Mouse (Mus musculus): ENCODE measurements around the gene Foxp1. TPM values are rescaled to one million over a fixed set of nuclear protein-coding genes. Genes with fewer than 3 reads are reported as not detected.

Gene Foxp1
- polyA plus RNA-seq, 1 experiment from 2014 or later = 91.9 TPM

GRCm38 (mm10) chr6:98901259-98901658 lies 621.3 kb downstream of the Foxp1 start:
- no peaks in the 10 kb centered on the region for H3K9me3 ChIP-seq (ENCODE audit: control insufficient read depth, low read length)
- DNase-seq (ENCODE audit: low spot score) (no peak), ATAC-seq (ENCODE audit: low FRiP score) (no peak)
- WGBS = 89% methylated on average over 6 of the region's 6 CpGs
- no peaks in the 10 kb centered on the region for H3K27me3 ChIP-seq (ENCODE audit: control insufficient read depth, insufficient read depth, low read length)
- H3K4me2 ChIP-seq (replicated peaks; ENCODE audit: low read depth, low read length) = no peak overlapping the region
- no peak overlapping the region for H3K27ac ChIP-seq (ENCODE audit: low read depth, low read length)
- no peak overlapping the region for H3K4me3 ChIP-seq (ENCODE audit: low read depth, low read length)
- H3K4me1 ChIP-seq (replicated peaks; ENCODE audit: control insufficient read depth, insufficient read depth, low read length) = no peaks in the 10 kb centered on the region
- H3K36me3 ChIP-seq (ENCODE audit: control insufficient read depth, insufficient read depth, low read length) = no peaks in the 10 kb centered on the region
- no peak overlapping the region for H3K9ac ChIP-seq (ENCODE audit: low read depth, low read length)

- H3K27me3 ChIP-seq (ENCODE audit: control insufficient read depth, insufficient read depth, low read length) = no peaks in the 10 kb centered on the region
- ATAC-seq (ENCODE audit: low FRiP score) (no peak), DNase-seq (ENCODE audit: low spot score) (no peak)
- H3K4me1 ChIP-seq (replicated peaks; ENCODE audit: control insufficient read depth, insufficient read depth, low read length) = no peaks in the 10 kb centered on the region
- WGBS = 78% methylated on average over 1 of the region's 1 CpGs
- no peaks in the 10 kb centered on the region for H3K9me3 ChIP-seq (ENCODE audit: control insufficient read depth, low read length)
- H3K4me3 ChIP-seq (ENCODE audit: low read depth, low read length) = no peak overlapping the region
- no peak overlapping the region for H3K9ac ChIP-seq (ENCODE audit: low read depth, low read length)
- no peaks in the 10 kb centered on the region for H3K36me3 ChIP-seq (ENCODE audit: control insufficient read depth, insufficient read depth, low read length)
- no peak overlapping the region for H3K4me2 ChIP-seq (replicated peaks; ENCODE audit: low read depth, low read length)
- H3K27ac ChIP-seq (ENCODE audit: low read depth, low read length) = no peak overlapping the region
Measured at GRCm38 (mm10) chr6:98878208-98878607, 644.3 kb downstream of the Foxp1 start.

GRCm38 (mm10) chr6:98876401-98876800 lies 646.1 kb downstream of the Foxp1 start:
- no peaks in the 10 kb centered on the region for H3K4me1 ChIP-seq (replicated peaks; ENCODE audit: control insufficient read depth, insufficient read depth, low read length)
- H3K4me2 ChIP-seq (replicated peaks; ENCODE audit: low read depth, low read length) = no peak overlapping the region
- H3K27me3 ChIP-seq (ENCODE audit: control insufficient read depth, insufficient read depth, low read length) = no peaks in the 10 kb centered on the region
- H3K4me3 ChIP-seq (ENCODE audit: low read depth, low read length) = no peak overlapping the region
- 61% methylated on average over 2 of the region's 2 CpGs for WGBS
- ATAC-seq (ENCODE audit: low FRiP score) (no peak), DNase-seq (ENCODE audit: low spot score) (no peak)
- no peaks in the 10 kb centered on the region for H3K9me3 ChIP-seq (ENCODE audit: control insufficient read depth, low read length)
- no peaks in the 10 kb centered on the region for H3K36me3 ChIP-seq (ENCODE audit: control insufficient read depth, insufficient read depth, low read length)
- no peak overlapping the region for H3K9ac ChIP-seq (ENCODE audit: low read depth, low read length)
- no peak overlapping the region for H3K27ac ChIP-seq (ENCODE audit: low read depth, low read length)

Other genes with a start within 250 kb of the Foxp1 start
- gene Eif4e3, start 144.1 kb upstream of the Foxp1 start, polyA plus RNA-seq (2014; fragmentation: Nextera tagmentation; extraction: Ambion mirVana) = 15.1 and 16.3 TPM in 2 replicates
- gene Gm20696, start 144.1 kb upstream of the Foxp1 start, polyA plus RNA-seq (2014; fragmentation: Nextera tagmentation; extraction: Ambion mirVana) = 3.2 and 6.0 TPM in 2 replicates
- gene Gpr27, start 170.0 kb upstream of the Foxp1 start, polyA plus RNA-seq (2014; fragmentation: Nextera tagmentation; extraction: Ambion mirVana) = 2.5 and 3.7 TPM in 2 replicates
- not detected in 2 replicates for gene Prok2, start 203.7 kb upstream of the Foxp1 start, polyA plus RNA-seq (2014; fragmentation: Nextera tagmentation; extraction: Ambion mirVana)

Measured in hindbrain, embryonic 11.5 days (tissue).